Mouse (Mus musculus) layer of hippocampus, postnatal 36 days (tissue): Measurements from ENCODE around the gene Gm10354. TPM values are rescaled to one million over a fixed set of nuclear protein-coding genes. Genes with fewer than 3 reads are reported as not detected.
"Not testable (repeated sequence)": the region's sequence is repeated elsewhere in the genome, so short reads cannot be mapped to it uniquely, and the experiment has no call there.

Experiments
- DNase-seq, 2 experiments: peaks; one replicate each; pipeline ENCODE4 v3.0.0; 2022
- total RNA-seq, 2 experiments: library from RNA; stranded (reverse); gene quantifications; 2 replicates each; pipeline ENCODE4 v1.2.3; 2021

Gm10354 gene
- not detected for total RNA-seq

GRCm38 (mm10) chr5:14978835-14979234 is at the start of gene Gm10354:
TSS of gene Gm10354 (minus strand) at chr5:14978935.
- not testable (repeated sequence) for DNase-seq

- DNase-seq, result not testable (repeated sequence)
These were observed 45.6 kb upstream of the Gm10354 start for GRCm38 (mm10) chr5:15024316-15024715.

- not testable (repeated sequence) for DNase-seq
These were observed 41.3 kb upstream of the Gm10354 start for GRCm38 (mm10) chr5:15020067-15020466.

- not testable (repeated sequence) for DNase-seq
These were observed 32.2 kb upstream of the Gm10354 start for GRCm38 (mm10) chr5:15010639-15011582.

GRCm38 (mm10) chr5:15006907-15007306 is 28.2 kb upstream of the Gm10354 start:
- DNase-seq, result not testable (repeated sequence)

- DNase-seq, result not testable (repeated sequence)
These were observed 27.6 kb upstream of the Gm10354 start for GRCm38 (mm10) chr5:15006288-15006687.

GRCm38 (mm10) chr5:15005584-15005983 is 26.8 kb upstream of the Gm10354 start:
- DNase-seq, result not testable (repeated sequence)

- not testable (repeated sequence) for DNase-seq
These were observed 26.1 kb upstream of the Gm10354 start for GRCm38 (mm10) chr5:15004569-15005562.

- DNase-seq, result not testable (repeated sequence)
These were observed 19.3 kb upstream of the Gm10354 start for GRCm38 (mm10) chr5:14998077-14998476.

GRCm38 (mm10) chr5:14997556-14997955 is 18.8 kb upstream of the Gm10354 start:
- not testable (repeated sequence) for DNase-seq

- not testable (repeated sequence) for DNase-seq
These were observed 18.0 kb upstream of the Gm10354 start for GRCm38 (mm10) chr5:14996670-14997249.

- DNase-seq, result not testable (repeated sequence)
These were observed 15.4 kb upstream of the Gm10354 start for GRCm38 (mm10) chr5:14994124-14994523.

GRCm38 (mm10) chr5:14990375-14991158 is 11.8 kb upstream of the Gm10354 start:
- not testable (repeated sequence) for DNase-seq

GRCm38 (mm10) chr5:14986649-14987387 is 8.1 kb upstream of the Gm10354 start:
- not testable (repeated sequence) for DNase-seq

- not testable (repeated sequence) for DNase-seq
These were observed 1.4 kb downstream of the Gm10354 start for GRCm38 (mm10) chr5:14977368-14977767.

GRCm38 (mm10) chr5:14975294-14975693 is 3.4 kb downstream of the Gm10354 start:
- not testable (repeated sequence) for DNase-seq

GRCm38 (mm10) chr5:14972841-14973240 is 5.9 kb downstream of the Gm10354 start:
- not testable (repeated sequence) for DNase-seq

GRCm38 (mm10) chr5:14963821-14964220 is 14.9 kb downstream of the Gm10354 start:
- DNase-seq, result not testable (repeated sequence)

- DNase-seq, result not testable (repeated sequence)
These were observed 17.2 kb downstream of the Gm10354 start for GRCm38 (mm10) chr5:14961502-14961901.
